Mouse (Mus musculus) liver, embryonic 11.5 days (tissue): ENCODE measurements around the gene Sprr2h. TPM values are rescaled to one million over a fixed set of nuclear protein-coding genes. Genes with fewer than 3 reads are reported as not detected.

Source experiments
- ATAC-seq: fragments of 200-750 bp; cut with Nextera tagmentation; replicated peaks from 2 replicates; pipeline ENCODE4 v1.8.0; 2017; ENCODE audit warnings: moderate number of reproducible peaks, mild to moderate bottlenecking, moderate TSS enrichment, moderate library complexity; ENCODE audit not compliant: low FRiP score
- DNase-seq: peaks from one replicate; pipeline ENCODE4 v3.0.0-alpha.2; 2017; ENCODE audit warnings: low spot score
- H3K27ac ChIP-seq: fragments of 300-500 bp; sonication (generic); 2 replicates; pipeline ENCODE4 v1.5.1; 2014; ENCODE audit warnings: mild to moderate bottlenecking, low read depth, low read length, control low read depth
- H3K27me3 ChIP-seq: fragments of 300-500 bp; sonication (generic); replicated peaks from 2 replicates; pipeline ENCODE4 v1.6.1; 2014; ENCODE audit warnings: low read length, mixed read lengths; ENCODE audit not compliant: control insufficient read depth, insufficient read depth
- H3K36me3 ChIP-seq: fragments of 300-500 bp; sonication (generic); 2 replicates; pipeline ENCODE4 v1.6.1; 2014; ENCODE audit warnings: mild to moderate bottlenecking, low read length, moderate library complexity, mixed read lengths; ENCODE audit not compliant: control insufficient read depth, insufficient read depth
- H3K4me1 ChIP-seq: fragments of 300-500 bp; sonication (generic); replicated peaks from 2 replicates; pipeline ENCODE4 v1.6.1; 2014; ENCODE audit warnings: low read length, mixed read lengths; ENCODE audit not compliant: control insufficient read depth, insufficient read depth
- H3K4me2 ChIP-seq: fragments of 300-500 bp; sonication (generic); 2 replicates; pipeline ENCODE4 v1.6.1; 2014; ENCODE audit warnings: mild to moderate bottlenecking, control low read depth, moderate library complexity
- H3K4me3 ChIP-seq: fragments of 300-500 bp; sonication (generic); 2 replicates; pipeline ENCODE4 v1.5.1; 2014; ENCODE audit warnings: low read depth, low read length, control low read depth
- H3K9ac ChIP-seq: fragments of 300-500 bp; sonication (generic); 2 replicates; pipeline ENCODE4 v1.6.1; 2014; ENCODE audit warnings: low read depth, low read length, control low read depth
- H3K9me3 ChIP-seq: fragments of 300-500 bp; sonication (generic); 2 replicates; pipeline ENCODE4 v1.6.1; 2016; ENCODE audit warnings: low read length, inconsistent platforms, mixed read lengths; ENCODE audit not compliant: control insufficient read depth
- WGBS: fragments of 180-500 bp; shearing (Covaris S2); extraction: QIAGEN DNeasy Blood & Tissue Kit; methylation state at CpG from one replicate; pipeline ENCODE4 v1.1.7; 2014; 5-methylcytosine and 5-hydroxymethylcytosine counted together
- polyA plus RNA-seq: library from polyadenylated mRNA; unstranded; fragments of >200 nt; fragmentation: Nextera tagmentation; extraction: Ambion mirVana; gene quantifications from 2 replicates; pipeline ENCODE4 v1.2.1, GENCODE M21; 2014

The Sprr2h gene
- polyA plus RNA-seq, 1 experiment from 2014 or later = not detected

- no peak within 1 kb of the TSS for H3K27ac ChIP-seq
- WGBS = 87% methylated on average over 2 of the region's 2 CpGs
Measured at GRCm38 (mm10) chr3:92417782-92418181, 32.3 kb downstream of the Sprr2h start, which contains the start of gene Sprr2j-ps. Gene Sprr2j-ps, plus strand, starts transcription at chr3:92418082.

DNA sequence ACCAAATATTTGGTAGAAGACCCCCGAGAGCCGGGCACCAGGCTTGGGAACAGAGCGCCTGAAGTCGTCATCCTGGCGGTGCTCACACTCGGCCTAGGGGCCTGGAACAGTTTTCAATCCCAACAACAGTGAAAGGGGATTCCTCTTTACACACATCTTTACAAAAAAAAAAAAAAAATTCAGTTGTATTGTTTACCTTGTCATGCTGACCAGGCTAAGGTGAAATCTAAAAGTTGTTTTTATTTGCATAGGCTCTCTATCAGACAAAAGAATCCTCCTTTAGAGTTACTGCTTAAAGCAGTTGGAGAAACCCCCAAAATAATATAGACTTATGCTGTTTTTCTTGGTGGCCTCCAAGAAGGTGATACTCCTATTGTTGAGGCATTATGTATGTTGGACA is 43.8 kb downstream of the Sprr2h start, which contains the start of gene Gm9774:
Gm9774 (minus strand) TSS at position 101 of the 400 bp plus-strand sequence.
- Histone ChIP-seq H3K9ac (no peak within 1 kb of the TSS), H3K4me2 (no peak within 1 kb of the TSS), H3K9me3 (no peaks in the 10 kb centered on the region), H3K27ac (no peak within 1 kb of the TSS), H3K4me3 (no peak within 1 kb of the TSS), H3K27me3 (no peaks in the 10 kb centered on the region), H3K36me3 (no peaks in the 10 kb centered on the region), H3K4me1 (no peaks in the 10 kb centered on the region)
- DNase-seq = no peak
- WGBS = 91% methylated on average over 6 of the region's 6 CpGs
- ATAC-seq = no peak

More at GRCm38 (mm10) chr3:92417782-92418181, 32.3 kb downstream of the Sprr2h start, which contains the start of gene Sprr2j-ps:
- no peak within 1 kb of the TSS for H3K4me2 ChIP-seq
- no peaks in the 10 kb centered on the region for H3K4me1 ChIP-seq
- H3K27me3 ChIP-seq = no peaks in the 10 kb centered on the region
- DNase-seq = no peak
- H3K9ac ChIP-seq = no peak within 1 kb of the TSS
- no peaks in the 10 kb centered on the region for H3K36me3 ChIP-seq
- no peak within 1 kb of the TSS for H3K4me3 ChIP-seq
- no peaks in the 10 kb centered on the region for H3K9me3 ChIP-seq
- ATAC-seq = no peak

GRCm38 (mm10) chr3:92432282-92432681 is 46.8 kb downstream of the Sprr2h start, which contains the start of gene Sprr2k:
Gene Sprr2k, plus strand, starts transcription at chr3:92432582.
- DNase-seq (no peak), ATAC-seq (no peak)
- Histone ChIP-seq H3K4me1 (no peaks in the 10 kb centered on the region), H3K9me3 (no peaks in the 10 kb centered on the region), H3K4me2 (no peak within 1 kb of the TSS), H3K27ac (no peak within 1 kb of the TSS), H3K36me3 (no peaks in the 10 kb centered on the region), H3K9ac (no peak within 1 kb of the TSS), H3K4me3 (no peak within 1 kb of the TSS), H3K27me3 (no peaks in the 10 kb centered on the region)
- WGBS = 90% methylated on average over 2 of the region's 2 CpGs

Other genes starting within 250 kb of the Sprr2h start
- not detected in 2 replicates for gene Lelp1, start 242.9 kb upstream of the Sprr2h start, polyA plus RNA-seq
- not detected in 2 replicates for gene Sprr2a1, start 169.9 kb upstream of the Sprr2h start, polyA plus RNA-seq
- 1.1 TPM in 1 of 2 replicates, not detected in the other for gene Sprr2a2, start 169.8 kb upstream of the Sprr2h start, polyA plus RNA-seq
- gene Sprr2a3, start 100.3 kb upstream of the Sprr2h start, polyA plus RNA-seq = not detected in 2 replicates
- not detected in 2 replicates for gene Sprr2b, start 69.1 kb upstream of the Sprr2h start, polyA plus RNA-seq
- not detected in 2 replicates for gene Sprr2d, start 46.5 kb upstream of the Sprr2h start, polyA plus RNA-seq
- not detected in 2 replicates for gene Sprr2e, start 33.5 kb upstream of the Sprr2h start, polyA plus RNA-seq
- gene Sprr2f, start 20.5 kb upstream of the Sprr2h start, polyA plus RNA-seq = not detected in 2 replicates
- not detected in 2 replicates for gene Sprr2i, start 22.3 kb downstream of the Sprr2h start, polyA plus RNA-seq
- not detected in 2 replicates for gene Sprr2j-ps, start 32.4 kb downstream of the Sprr2h start, polyA plus RNA-seq
- gene Gm9774, start 43.7 kb downstream of the Sprr2h start, polyA plus RNA-seq = 7.2 and 9.1 TPM in 2 replicates
- gene Sprr2k, start 46.9 kb downstream of the Sprr2h start, polyA plus RNA-seq = not detected in 2 replicates
- gene Sprr1b, start 53.1 kb downstream of the Sprr2h start, polyA plus RNA-seq = not detected in 2 replicates
- not detected in 2 replicates for gene Sprr3, start 73.0 kb downstream of the Sprr2h start, polyA plus RNA-seq
- not detected in 2 replicates for gene Sprr1a, start 100.2 kb downstream of the Sprr2h start, polyA plus RNA-seq
- gene Sprr4, start 114.8 kb downstream of the Sprr2h start, polyA plus RNA-seq = not detected in 2 replicates
- not detected in 2 replicates for gene 2310046K23Rik, start 148.8 kb downstream of the Sprr2h start, polyA plus RNA-seq
- gene Ivl, start 188.1 kb downstream of the Sprr2h start, polyA plus RNA-seq = 0.08 TPM in 1 of 2 replicates, not detected in the other
- gene Smcp, start 203.3 kb downstream of the Sprr2h start, polyA plus RNA-seq = 0.22 TPM in 1 of 2 replicates, not detected in the other
- gene 2210017I01Rik, start 221.8 kb downstream of the Sprr2h start, polyA plus RNA-seq = not detected in 2 replicates
- not detected in 2 replicates for gene Lce6a, start 236.0 kb downstream of the Sprr2h start, polyA plus RNA-seq